ENCODE assay signal across 19 mouse cellular contexts in genomic region chr6:137641642-137642041, GRCm38 (mm10). TPM values are rescaled to one million over a fixed set of nuclear protein-coding genes. Genes with fewer than 3 reads are reported as not detected.
DNase-seq lines count a peak whose midpoint lies in the region; ATAC-seq and TF ChIP-seq lines count a peak whose summit lies in the region.
"Had no signal": no experiment of that assay in that cellular context is flagged by ENCODE, and none has a peak within 500 bp of the region (broad histone marks: within the 10 kb centered on the region; RNA-seq: fewer than 3 reads in every experiment).

No protein-coding gene starts in this region.

- H3K9me3 ChIP-seq in midbrain, embryonic 11.5 days (ENCODE audit: control insufficient read depth, low read length): no peaks in the 10 kb centered on the region
- H3K9me3 ChIP-seq in midbrain, postnatal 0 days (ENCODE audit: low read length): no peaks in the 10 kb centered on the region
- H3K9me3 ChIP-seq: embryonic facial prominence, embryonic 10.5 days; embryonic facial prominence, embryonic 12.5 days; forebrain, embryonic 13.5 days; forebrain, embryonic 15.5 days had no signal

- H3K27ac ChIP-seq in midbrain, embryonic 11.5 days (ENCODE audit: low read depth, low read length): no peak overlapping the region
- no peak overlapping the region for H3K27ac ChIP-seq in midbrain, postnatal 0 days (ENCODE audit: low read depth, low read length)
- H3K27ac ChIP-seq: embryonic facial prominence, embryonic 10.5 days; embryonic facial prominence, embryonic 12.5 days; forebrain, embryonic 13.5 days; forebrain, embryonic 15.5 days had no signal

- 83% methylated on average over 1 of the region's 1 CpGs for WGBS in midbrain, embryonic 11.5 days
- WGBS in midbrain, postnatal 0 days: 83% methylated on average over 1 of the region's 1 CpGs

- H3K9ac ChIP-seq in midbrain, embryonic 11.5 days (ENCODE audit: low read length): no peak overlapping the region
- H3K9ac ChIP-seq in midbrain, postnatal 0 days (replicated peaks; ENCODE audit: low read length, poor library complexity, severe bottlenecking): no peak overlapping the region
- H3K9ac ChIP-seq: embryonic facial prominence, embryonic 12.5 days; forebrain, embryonic 13.5 days; forebrain, embryonic 15.5 days; forebrain, postnatal 0 days had no signal

- no peaks in the 10 kb centered on the region for H3K27me3 ChIP-seq in midbrain, embryonic 11.5 days (ENCODE audit: control insufficient read depth, insufficient read depth, low read length)
- H3K27me3 ChIP-seq in midbrain, postnatal 0 days (ENCODE audit: insufficient read depth, low read length): peaks cover 2% of the 10 kb centered on the region; the same call in 1 of the 2 replicates
- H3K27me3 ChIP-seq: embryonic facial prominence, embryonic 12.5 days; Patski had no signal

- TF ChIP-seq CTCF in midbrain, postnatal 0 days (IDR thresholded peaks at IDR 0.05): no peak

- ATAC-seq in cerebellum, adult (ENCODE audit: insufficient number of reproducible peaks, low FRiP score, low TSS enrichment): no peak
- no peak for ATAC-seq in midbrain, embryonic 11.5 days (ENCODE audit: low FRiP score)
- no peak for ATAC-seq in midbrain, postnatal 0 days (ENCODE audit: low FRiP score)
- ATAC-seq: activated CD4-positive, CD25-positive, alpha-beta regulatory T cell, adult 4 months; forebrain, embryonic 13.5 days; forebrain, embryonic 15.5 days; Patski had no signal

- DNase-seq in cerebellum, postnatal 14 days: peak; percentile 53 to 54
- peak; percentile 72 for DNase-seq in midbrain, embryonic 11.5 days (ENCODE audit: low spot score, missing footprints)
- no peak for DNase-seq in midbrain, postnatal 0 days (ENCODE audit: low spot score)
- peak; percentile 21 for DNase-seq in NIH3T3 (ENCODE audit: low read depth)
- no peak for DNase-seq in lung, postnatal 10 days
- DNase-seq: adrenal gland, adult 8-10 months; adrenal gland, postnatal 14 days; adrenal gland, postnatal 36 days; cerebellum, adult 11 months; cerebellum, adult 18-20 months; cerebellum, adult 9-10 months; forebrain, postnatal 0 days had no signal

- no peaks in the 10 kb centered on the region for H3K36me3 ChIP-seq in midbrain, embryonic 11.5 days (ENCODE audit: control insufficient read depth, insufficient read depth, low read length)
- no peaks in the 10 kb centered on the region for H3K36me3 ChIP-seq in midbrain, postnatal 0 days (ENCODE audit: insufficient read depth, low read length)
- H3K36me3 ChIP-seq: embryonic facial prominence, embryonic 10.5 days; embryonic facial prominence, embryonic 12.5 days; forebrain, embryonic 15.5 days had no signal

- H3K4me2 ChIP-seq in midbrain, embryonic 11.5 days: no peak overlapping the region
- H3K4me2 ChIP-seq in midbrain, postnatal 0 days (ENCODE audit: low read depth, low read length, poor library complexity, severe bottlenecking): no peak overlapping the region
- H3K4me2 ChIP-seq: embryonic facial prominence, embryonic 12.5 days; forebrain, embryonic 13.5 days; forebrain, embryonic 15.5 days had no signal

- no peaks in the 10 kb centered on the region for H3K4me1 ChIP-seq in midbrain, embryonic 11.5 days (ENCODE audit: control insufficient read depth, insufficient read depth, low read length)
- H3K4me1 ChIP-seq in midbrain, postnatal 0 days (ENCODE audit: insufficient read depth, low read length): no peaks in the 10 kb centered on the region
- H3K4me1 ChIP-seq: embryonic facial prominence, embryonic 10.5 days; embryonic facial prominence, embryonic 12.5 days; forebrain, embryonic 13.5 days; forebrain, embryonic 15.5 days had no signal

- no peak overlapping the region for H3K4me3 ChIP-seq in midbrain, embryonic 11.5 days (ENCODE audit: low read depth, low read length)
- H3K4me3 ChIP-seq in midbrain, postnatal 0 days (ENCODE audit: low read depth, low read length): no peak overlapping the region
- H3K4me3 ChIP-seq: embryonic facial prominence, embryonic 10.5 days; embryonic facial prominence, embryonic 12.5 days; forebrain, embryonic 13.5 days; forebrain, embryonic 15.5 days had no signal

RNA-seq across cellular contexts. Expression of gene Eps8, which starts 13.0 kb away (rescaled TPM):
- polyA plus RNA-seq in midbrain, embryonic 11.5 days (2014; fragmentation: Nextera tagmentation; extraction: Ambion mirVana): 6.7 and 6.8 TPM in 2 replicates
- total RNA-seq in midbrain, postnatal 0 days (2014; rRNA removed): 27.2 and 28.8 TPM in 2 replicates
- polyA plus RNA-seq in midbrain, postnatal 0 days (2015; fragmentation: Nextera tagmentation; extraction: Ambion mirVana): 29.9 and 34.3 TPM in 2 replicates

Comparison
In these comparisons a context has a peak if more than half of its experiments do, and no peak if none do; other contexts are left out.
1. DNase-seq: peak in cerebellum, postnatal 14 days (2 of 2), midbrain, embryonic 11.5 days (single experiment) and NIH3T3 (single experiment); none in midbrain, postnatal 0 days (single experiment) and lung, postnatal 10 days (single experiment).